Mouse (Mus musculus) T-cell, adult 66 days (primary cell): ENCODE data around the gene Aars. TPM values are rescaled to one million over a fixed set of nuclear protein-coding genes. Genes with fewer than 3 reads are reported as not detected.

Experiments used
- total RNA-seq, 2 experiments: library from RNA; stranded (reverse); gene quantifications; 3 replicates in 1 of 2; 4 replicates in 1 of 2; pipeline ENCODE4 v1.2.4; 2023

The Aars gene
- total RNA-seq, result 10 to 100 TPM; 46.1 to 58.0 TPM

DNA sequence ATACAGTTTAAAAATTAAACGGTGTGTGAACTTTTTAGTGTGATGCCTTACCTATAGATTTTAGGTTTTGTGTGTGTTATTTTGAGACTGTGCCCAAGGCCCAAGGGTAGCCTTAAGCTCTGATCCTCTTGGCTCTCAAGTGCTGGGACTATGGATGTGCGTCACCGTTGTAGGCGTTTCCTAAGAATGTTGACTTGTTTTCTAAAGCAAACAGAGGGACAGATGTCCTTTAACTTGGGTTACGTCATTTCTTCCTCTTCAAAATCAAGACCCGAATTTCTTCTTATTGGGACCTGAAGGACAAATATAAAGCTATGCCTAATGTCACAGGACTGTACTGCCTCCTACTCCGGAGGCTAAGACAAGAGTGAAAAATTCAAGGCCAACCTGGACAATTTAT, at the start of gene Aars:
Aars (plus strand) TSS at position 229 of the 400 bp plus-strand sequence.

GRCm38 (mm10) chr8:110997547-110998531, 35.1 kb upstream of the Aars start, which contains the start of gene Ddx19a:
Ddx19a (minus strand) TSS chr8:110997800.

DNA sequence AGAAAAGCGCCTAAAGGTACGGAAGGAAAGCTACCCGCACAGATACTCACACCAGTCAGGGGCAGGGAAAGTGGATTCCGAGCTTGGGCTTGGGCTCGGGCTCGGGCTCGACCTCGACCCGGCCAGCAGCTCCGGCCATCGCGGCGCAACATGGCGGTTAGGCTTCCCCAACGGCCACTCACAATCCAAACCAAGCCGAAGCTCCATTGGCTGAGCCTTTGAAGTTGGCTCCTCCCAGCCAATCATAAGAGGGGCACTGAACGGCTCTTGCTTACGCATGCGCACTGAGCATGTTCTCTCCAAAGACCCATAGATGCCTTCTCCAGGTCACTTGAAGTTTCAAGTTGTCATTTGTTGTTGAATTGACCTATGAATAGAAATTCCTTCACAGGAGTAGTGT, 1.4 kb upstream of the Aars start, which contains the start of gene Ddx19b:
Ddx19b (minus strand) TSS at position 180 of the 400 bp plus-strand sequence.

DNA sequence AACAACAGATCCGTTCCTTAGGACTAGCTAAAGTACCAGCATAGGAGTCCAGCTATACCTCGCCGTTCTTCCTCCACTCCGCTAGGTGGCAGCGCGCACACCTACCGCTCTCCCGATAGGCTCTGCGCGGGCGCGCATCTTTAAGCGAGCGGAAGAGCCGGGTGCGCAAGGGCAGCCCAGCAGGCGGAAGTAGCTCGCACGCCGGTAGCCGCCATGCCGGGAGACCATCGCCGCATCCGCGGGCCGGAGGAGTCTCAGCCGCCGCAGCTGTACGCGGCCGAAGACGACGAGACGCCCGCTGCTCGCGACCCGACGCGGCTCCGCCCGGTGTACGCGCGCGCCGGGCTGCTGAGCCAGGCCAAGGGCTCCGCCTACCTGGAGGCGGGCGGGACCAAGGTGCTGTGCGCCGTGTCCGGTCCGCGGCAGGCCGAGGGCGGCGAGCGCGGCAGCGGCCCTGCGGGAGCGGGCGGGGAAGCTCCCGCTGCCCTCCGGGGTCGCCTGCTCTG, 23.3 kb downstream of the Aars start, which contains the start of gene Exosc6:
Exosc6 (plus strand) TSS at position 182 of the 506 bp plus-strand sequence.

GRCm38 (mm10) chr8:111092326-111092725, 59.4 kb downstream of the Aars start, which contains the start of gene Clec18a:
Clec18a (minus strand) TSS chr8:111092426.

DNA sequence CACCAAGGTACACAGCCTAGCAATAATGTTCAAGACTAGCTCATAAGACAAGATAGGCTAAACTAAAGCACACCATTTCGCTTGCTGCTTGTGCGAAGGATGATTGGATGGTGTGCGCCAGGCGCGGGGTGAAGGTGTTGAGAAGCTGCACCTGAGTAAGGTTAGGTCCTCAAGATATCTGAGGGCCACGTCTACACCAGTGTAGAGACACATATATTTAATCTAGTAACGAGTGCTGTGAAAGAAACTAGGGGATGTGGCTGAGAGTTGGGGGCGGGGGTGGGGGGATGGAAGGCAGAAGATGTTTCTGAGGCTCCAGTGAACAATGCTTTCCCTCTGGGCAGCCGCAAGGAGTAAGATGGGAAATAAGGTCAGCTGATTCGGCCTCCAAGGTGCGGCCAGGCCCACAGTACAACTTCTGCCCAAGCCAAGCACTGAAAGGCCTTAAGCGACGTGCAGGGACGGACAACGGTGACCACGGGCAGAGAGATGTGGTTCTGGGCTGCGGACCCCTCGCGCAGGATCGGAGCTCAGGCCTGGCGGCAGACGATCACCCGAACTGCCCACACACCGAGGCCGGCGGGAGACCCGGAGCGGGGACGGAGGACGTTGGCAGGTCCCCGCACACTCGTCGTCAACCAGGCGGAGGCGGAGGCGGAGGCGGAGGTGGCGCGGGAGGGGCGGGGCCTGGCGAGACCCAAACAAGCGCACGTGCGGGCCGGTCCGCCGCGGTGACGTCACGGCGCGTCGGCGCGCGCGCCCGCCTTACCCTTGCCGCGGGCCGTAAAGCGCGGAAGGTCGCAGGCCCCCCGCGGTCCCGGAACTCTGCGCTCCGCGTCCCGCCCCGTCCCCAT, 61.1 kb downstream of the Aars start, which contains the start of gene Pdpr:
Pdpr (plus strand) TSS at position 766 of the 854 bp plus-strand sequence.

Other genes starting within 250 kb of the Aars start
- not detected for gene Il34, start 227.2 kb upstream of the Aars start, total RNA-seq
- 10 to 100 TPM; 60.9 to 76.2 TPM for gene Cog4, start 186.5 kb upstream of the Aars start, total RNA-seq
- 100 to 1,000 TPM; 159 to 166 TPM for gene Sf3b3, start 186.4 kb upstream of the Aars start, total RNA-seq
- 10 to 100 TPM; 12.2 to 15.7 TPM for gene Fuk, start 130.7 kb upstream of the Aars start, total RNA-seq
- 10 to 100 TPM; 12.0 to 13.1 TPM for gene St3gal2, start 113.2 kb upstream of the Aars start, total RNA-seq
- gene Ddx19a, start 35.3 kb upstream of the Aars start, total RNA-seq, result 10 to 100 TPM; 68.3 to 70.0 TPM
- 10 to 100 TPM; 17.3 to 20.2 TPM for gene Ddx19b, start 1.4 kb upstream of the Aars start, total RNA-seq
- gene Exosc6, start 23.2 kb downstream of the Aars start, total RNA-seq, result 10 to 100 TPM; 14.8 to 16.0 TPM
- gene Clec18a, start 59.3 kb downstream of the Aars start, total RNA-seq, result not detected
- gene Pdpr, start 61.5 kb downstream of the Aars start, total RNA-seq, result 10 to 100 TPM; 21.6 to 28.1 TPM
- 10 to 100 TPM; 70.4 to 76.2 TPM for gene Glg1, start 226.1 kb downstream of the Aars start, total RNA-seq